Mouse (Mus musculus) left cerebral cortex, adult 2 months (tissue): Measurements from ENCODE around the gene Dnah2. TPM values are rescaled to one million over a fixed set of nuclear protein-coding genes. Genes with fewer than 3 reads are reported as not detected.
A peak's percentile ranks its signal among the peaks of the same experiment; 100 is the strongest.

Experiments
- DNase-seq, 2 experiments: peaks; one replicate each; pipeline ENCODE4 v3.0.0; 2021 to 2022; ENCODE audit warnings: low spot score in 2 of 2, mixed read lengths in 1 of 2; ENCODE audit errors: extremely low spot score in 1 of 2
- H3K27ac ChIP-seq: fragments of 200-600 bp; 2 replicates; pipeline ENCODE4 v1.8.1; 2022
- H3K4me3 ChIP-seq: fragments of 200-600 bp; 2 replicates; pipeline ENCODE4 v1.8.1; 2022
- CTCF ChIP-seq: fragments of 200-600 bp; IDR thresholded peaks from 2 replicates; pipeline ENCODE4 v1.8.1; 2022; ENCODE audit warnings: antibody characterized with exemption, mild to moderate bottlenecking, moderate library complexity
- intact Hi-C: fragments of 180-260 bp; cut with DNase I; formaldehyde crosslinking; loops from one replicate; pipeline ENCODE4 v1.15.1; 2025
- total RNA-seq, 2 experiments: library from RNA; stranded (reverse); gene quantifications; 2 replicates each; pipeline ENCODE4 v1.2.3; 2021

Dnah2 gene
- total RNA-seq, 2 experiments from 2014 or later, result 2.7 to 3.7 TPM

GRCm38 (mm10) chr11:69581147-69581688 is 32.3 kb upstream of the Dnah2 start:
- DNase-seq, result peak; percentile 87 to 89
- no peak for TF ChIP-seq CTCF
- H3K4me3 ChIP-seq, result peak overlapping the region; percentile 91
- H3K27ac ChIP-seq, result peak overlapping the region; percentile 97
- intact Hi-C loops, result loop anchor here (1.0 to 5.0 kb wide), 2 partner anchors 24 to 164 kb away; partner anchors contain the start of gene Atp1b2

GRCm38 (mm10) chr11:69580572-69581146 is 31.7 kb upstream of the Dnah2 start:
- peak overlapping the region; percentile 91 for H3K4me3 ChIP-seq
- no peak for DNase-seq
- TF ChIP-seq CTCF, result no peak
- intact Hi-C loops, result loop anchor here (1.0 to 5.0 kb wide), 2 partner anchors 25 to 163 kb away; partner anchors contain the start of gene Atp1b2
- peak overlapping the region; percentile 97 for H3K27ac ChIP-seq

GRCm38 (mm10) chr11:69580091-69580514 is 31.2 kb upstream of the Dnah2 start, which contains the start of the genes Wrap53 and Trp53:
TSS of gene Wrap53 (minus strand) at chr11:69580255.
TSS of gene Trp53 (plus strand) at chr11:69580359.
- TF ChIP-seq CTCF, result no peak
- intact Hi-C loops, result loop anchor here (5.0 kb wide), 1 partner anchor 163 kb away; no protein-coding TSS in a partner anchor
- H3K4me3 ChIP-seq, result peak within 1 kb of the TSS; percentile 91
- DNase-seq, result peak; percentile 82 to 87
- H3K27ac ChIP-seq, result peak within 1 kb of the TSS; percentile 97

- TF ChIP-seq CTCF, result peak; percentile 100
- intact Hi-C loops, result loop anchor here (1.0 to 5.0 kb wide), 3 partner anchors 35 to 162 kb away; no protein-coding TSS in a partner anchor
- H3K27ac ChIP-seq, result peak overlapping the region; percentile 97
- DNase-seq, result peak; percentile 96 to 98
- H3K4me3 ChIP-seq, result peak overlapping the region; percentile 91
Measured at GRCm38 (mm10) chr11:69579128-69580017, 30.5 kb upstream of the Dnah2 start.

DNA sequence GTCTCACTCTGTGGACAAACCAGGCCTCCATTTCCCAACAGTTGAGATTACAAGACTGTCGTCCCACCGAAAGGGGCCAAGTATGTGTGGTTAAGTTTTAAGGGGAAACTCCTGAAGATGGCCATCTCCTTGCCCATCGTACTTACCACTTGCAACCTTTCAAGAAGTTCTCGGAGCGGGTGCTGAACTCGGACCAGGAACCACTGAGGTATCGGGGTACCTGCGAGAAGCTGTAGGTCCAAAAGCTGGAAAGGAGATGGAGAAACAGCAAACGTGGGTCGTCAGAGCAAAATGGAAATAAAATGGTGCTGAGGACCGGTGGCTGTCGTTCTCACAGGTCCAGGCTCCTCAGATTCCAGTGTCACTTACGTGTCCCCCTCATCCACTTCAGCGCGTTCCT is 29.4 kb upstream of the Dnah2 start:
- no peak for TF ChIP-seq CTCF
- peak overlapping the region; percentile 83 for H3K4me3 ChIP-seq
- H3K27ac ChIP-seq, result peak overlapping the region; percentile 80
- DNase-seq, result no peak
- intact Hi-C loops, result loop anchor here (5.0 kb wide), 1 partner anchor 36 kb away; no protein-coding TSS in a partner anchor

GRCm38 (mm10) chr11:69576307-69576706 is 27.4 kb upstream of the Dnah2 start:
- no peak for TF ChIP-seq CTCF
- Histone ChIP-seq H3K4me3 (no peak overlapping the region), H3K27ac (no peak overlapping the region)
- intact Hi-C loops, result loop anchor here (5.0 kb wide), 1 partner anchor 34 kb away; no protein-coding TSS in a partner anchor
- no peak for DNase-seq

GRCm38 (mm10) chr11:69575220-69575619 is 26.3 kb upstream of the Dnah2 start:
- Histone ChIP-seq H3K4me3 (no peak overlapping the region), H3K27ac (no peak overlapping the region)
- intact Hi-C loops, result loop anchor here (5.0 kb wide), 1 partner anchor 33 kb away; no protein-coding TSS in a partner anchor
- DNase-seq, result no peak
- TF ChIP-seq CTCF, result peak; percentile 46

DNA sequence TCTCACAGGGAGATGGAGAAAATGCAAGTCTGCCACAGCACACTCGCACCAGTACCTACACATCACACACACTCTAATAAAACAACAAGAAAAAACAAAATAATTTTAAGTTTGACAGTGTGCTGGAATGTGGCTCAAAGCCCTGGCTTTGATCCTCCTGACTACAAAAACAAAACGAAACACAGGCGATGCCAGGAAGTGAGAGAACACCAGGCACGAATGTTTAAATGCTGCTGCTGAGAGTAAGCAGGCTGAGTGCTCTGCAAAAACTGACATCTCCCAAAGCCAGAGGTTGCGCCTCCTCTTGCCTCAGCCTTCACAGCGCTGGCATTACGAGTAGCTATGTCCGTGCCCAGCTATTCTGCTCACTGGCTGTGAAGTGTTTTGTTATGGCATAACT is 16.2 kb upstream of the Dnah2 start:
- intact Hi-C loops, result no loop called here
- TF ChIP-seq CTCF, result no peak
- Histone ChIP-seq H3K27ac (peak overlapping the region; percentile 13; the same call in 1 of the 2 replicates), H3K4me3 (no peak overlapping the region)
- no peak for DNase-seq

DNA sequence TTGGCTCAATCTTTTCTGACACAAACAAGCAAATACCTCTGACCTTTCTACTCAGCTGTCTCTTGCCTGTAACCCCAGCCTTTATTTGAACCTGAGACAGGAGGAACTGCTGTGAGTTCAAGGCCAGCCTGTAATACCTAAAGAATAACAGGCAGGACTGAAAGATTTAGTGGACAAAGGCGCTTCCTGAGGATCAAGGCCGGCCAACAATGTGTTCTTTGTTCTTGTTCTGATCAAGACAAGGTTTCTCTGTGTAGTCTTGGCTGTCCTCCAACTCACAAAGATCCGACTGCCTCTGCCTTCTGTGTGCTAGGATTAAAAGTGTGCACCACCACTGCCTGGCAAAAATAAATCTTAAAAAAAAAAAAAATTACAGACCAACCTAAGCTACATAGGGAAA is 15.5 kb upstream of the Dnah2 start:
- no peak for DNase-seq
- no peak overlapping the region for H3K4me3 ChIP-seq
- intact Hi-C loops, result no loop called here
- no peak overlapping the region for H3K27ac ChIP-seq
- no peak for TF ChIP-seq CTCF

DNA sequence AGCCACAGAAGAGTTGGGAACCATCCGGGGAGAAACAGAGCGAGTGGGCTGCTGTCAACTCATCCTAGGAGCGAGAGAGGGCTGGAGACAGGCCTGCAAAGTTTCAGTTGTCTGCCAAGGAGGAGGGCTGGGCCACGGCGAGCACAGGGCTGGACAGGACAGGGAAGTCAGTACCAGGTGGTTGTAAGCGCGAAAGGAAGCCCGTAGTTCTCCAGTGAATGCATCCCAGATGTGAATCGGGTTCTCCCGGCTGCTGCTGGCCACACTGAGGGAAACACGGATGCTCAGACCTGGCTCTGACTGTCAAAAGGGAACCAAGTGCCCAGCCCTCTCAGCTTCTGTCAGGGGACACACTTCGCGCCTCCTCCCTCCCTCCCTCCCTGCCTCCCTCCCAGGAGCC is 14.5 kb upstream of the Dnah2 start:
- no peak for DNase-seq
- no peak for TF ChIP-seq CTCF
- Histone ChIP-seq H3K27ac (no peak overlapping the region; the same call in 1 of the 2 replicates), H3K4me3 (no peak overlapping the region)
- intact Hi-C loops, result no loop called here
